Mouse (Mus musculus) liver, adult 2 months (tissue): ENCODE measurements around the gene Cldnd1. TPM values are rescaled to one million over a fixed set of nuclear protein-coding genes. Genes with fewer than 3 reads are reported as not detected.

Source experiments
- DNase-seq: peaks from one replicate; pipeline ENCODE4 v3.0.0-alpha.2; 2011; ENCODE audit warnings: low read depth, low spot score; ENCODE audit errors: extremely low read depth
- H3K27ac ChIP-seq: fragments of 200-500 bp; replicated peaks from 2 replicates; pipeline ENCODE4 v1.5.1; 2012; ENCODE audit warnings: low read depth, mild to moderate bottlenecking, control low read depth, inconsistent platforms, low read length; ENCODE audit not compliant: insufficient read depth
- H3K27me3 ChIP-seq: fragments of 200-500 bp; 2 replicates; pipeline ENCODE4 v1.6.1; 2012; ENCODE audit warnings: mild to moderate bottlenecking, moderate library complexity, low read length, inconsistent platforms; ENCODE audit not compliant: control insufficient read depth, insufficient read depth
- H3K36me3 ChIP-seq: fragments of 200-500 bp; 2 replicates; pipeline ENCODE4 v1.6.1; 2012; ENCODE audit warnings: low read length, inconsistent platforms; ENCODE audit not compliant: control insufficient read depth, insufficient read depth
- H3K4me1 ChIP-seq: fragments of 200-500 bp; 2 replicates; pipeline ENCODE4 v1.6.1; 2011; ENCODE audit warnings: low read length; ENCODE audit not compliant: control insufficient read depth, insufficient read depth
- H3K4me3 ChIP-seq: fragments of 200-500 bp; 2 replicates; pipeline ENCODE4 v1.5.1; 2011; ENCODE audit warnings: low read depth, mild to moderate bottlenecking, control low read depth, low read length, moderate library complexity; ENCODE audit not compliant: insufficient read depth
- H3K79me2 ChIP-seq: fragments of 200-500 bp; 2 replicates; pipeline ENCODE4 v1.6.1; 2012; ENCODE audit warnings: inconsistent platforms, mild to moderate bottlenecking, low read length, moderate library complexity; ENCODE audit not compliant: control insufficient read depth, insufficient read depth
- H3K9ac ChIP-seq: fragments of 200-500 bp; 2 replicates; pipeline ENCODE4 v1.6.1; 2012; ENCODE audit warnings: low read depth, mild to moderate bottlenecking, control low read depth, inconsistent platforms, low read length
- CTCF ChIP-seq: fragments of 200-500 bp; IDR thresholded peaks from 2 replicates; pipeline ENCODE4 v1.5.1; 2011; ENCODE audit warnings: low read depth, low read length, control low read depth
- POLR2A ChIP-seq: fragments of 200-500 bp; IDR thresholded peaks from 2 replicates; pipeline ENCODE4 v1.6.1; 2011; ENCODE audit warnings: low read length, control low read depth; ENCODE audit not compliant: insufficient read depth; ENCODE audit errors: extremely low read depth
- whole genome bisulfite sequencing: fragments of 180-500 bp; shearing (Covaris S2); methylation state at CpG from one replicate; pipeline ENCODE4 v1.1.7; 2018; 5-methylcytosine and 5-hydroxymethylcytosine counted together
- polyA plus RNA-seq: library from polyadenylated mRNA; depleted of rRNA; stranded (reverse); fragments of >200 nt; gene quantifications from 2 replicates; pipeline ENCODE4 v1.2.3, GENCODE M21; 2012
- total RNA-seq: library from RNA; depleted of rRNA; stranded (reverse); fragments of >200 nt; gene quantifications from 2 replicates; pipeline ENCODE4 v1.2.3, GENCODE M21; 2014

Gene Cldnd1
- total and polyA plus RNA-seq, 2 experiments, result 8.4 to 32.3 TPM

GRCm38 (mm10) chr16:58712221-58712620 lies 15.5 kb upstream of the Cldnd1 start:
- H3K4me3 ChIP-seq, result 0 out of 2 replicates have a peak overlapping the region, but pooled peaks have one; percentile 11

DNA sequence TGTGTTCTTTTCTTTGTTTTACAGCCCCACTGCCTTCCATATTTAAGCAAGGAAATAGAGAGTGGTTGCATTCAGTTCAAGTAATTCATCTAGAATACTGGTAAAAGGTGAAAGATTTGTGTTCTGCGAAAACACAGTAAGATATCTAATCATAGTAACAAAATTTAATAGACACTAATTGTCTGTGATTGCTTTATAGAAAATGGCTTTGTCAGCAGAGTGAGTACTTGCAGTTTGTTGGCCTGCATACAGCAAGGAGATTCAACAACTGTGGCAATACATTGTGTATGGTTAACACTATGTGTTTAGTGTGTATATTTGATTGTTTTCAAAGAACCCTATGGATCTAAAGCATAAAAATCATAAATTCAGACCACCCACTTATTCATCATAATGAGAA lies 14.6 kb upstream of the Cldnd1 start:
- no peaks in the 10 kb centered on the region for H3K36me3 ChIP-seq
- no peaks in the 10 kb centered on the region for H3K4me1 ChIP-seq
- DNase-seq, result no peak
- no peak for TF ChIP-seq CTCF
- no peak for TF ChIP-seq POLR2A
- no peaks in the 10 kb centered on the region for H3K27me3 ChIP-seq
- H3K9ac ChIP-seq, result no peak overlapping the region
- no peaks in the 10 kb centered on the region for H3K79me2 ChIP-seq
- no peak overlapping the region for H3K4me3 ChIP-seq
- WGBS, result 95% methylated on average over 1 of the region's 1 CpGs
- H3K27ac ChIP-seq, result no peak overlapping the region

More at GRCm38 (mm10) chr16:58712221-58712620, 15.5 kb upstream of the Cldnd1 start:
- 68% methylated on average over 8 of the region's 8 CpGs for WGBS
- Histone ChIP-seq H3K4me1 (no peaks in the 10 kb centered on the region), H3K27ac (no peak overlapping the region), H3K79me2 (no peaks in the 10 kb centered on the region), H3K27me3 (no peaks in the 10 kb centered on the region), H3K36me3 (no peaks in the 10 kb centered on the region), H3K9ac (no peak overlapping the region)
- DNase-seq, result peak; percentile 13
- TF ChIP-seq POLR2A, result no peak
- TF ChIP-seq CTCF, result no peak

GRCm38 (mm10) chr16:58715018-58715417 lies 12.7 kb upstream of the Cldnd1 start:
- 80% methylated on average over 4 of the region's 4 CpGs for WGBS
- no peak for TF ChIP-seq POLR2A
- TF ChIP-seq CTCF, result no peak
- H3K27me3 ChIP-seq, result no peaks in the 10 kb centered on the region
- DNase-seq, result no peak
- H3K4me3 ChIP-seq, result no peak overlapping the region
- H3K36me3 ChIP-seq, result no peaks in the 10 kb centered on the region
- no peaks in the 10 kb centered on the region for H3K79me2 ChIP-seq
- no peak overlapping the region for H3K27ac ChIP-seq
- no peak overlapping the region for H3K9ac ChIP-seq
- H3K4me1 ChIP-seq, result no peaks in the 10 kb centered on the region

GRCm38 (mm10) chr16:58718666-58719120 lies 9.0 kb upstream of the Cldnd1 start, which contains the start of gene Gpr15:
Gpr15 (minus strand) TSS chr16:58719070.
- TF ChIP-seq POLR2A, result no peak
- WGBS, result 94% methylated on average over 7 of the region's 7 CpGs
- H3K27me3 ChIP-seq, result no peaks in the 10 kb centered on the region
- no peak within 1 kb of the TSS for H3K4me3 ChIP-seq
- H3K9ac ChIP-seq, result no peak within 1 kb of the TSS
- H3K4me1 ChIP-seq, result no peaks in the 10 kb centered on the region
- H3K36me3 ChIP-seq, result no peaks in the 10 kb centered on the region
- H3K79me2 ChIP-seq, result no peaks in the 10 kb centered on the region
- H3K27ac ChIP-seq, result no peak within 1 kb of the TSS
- DNase-seq, result no peak

DNA sequence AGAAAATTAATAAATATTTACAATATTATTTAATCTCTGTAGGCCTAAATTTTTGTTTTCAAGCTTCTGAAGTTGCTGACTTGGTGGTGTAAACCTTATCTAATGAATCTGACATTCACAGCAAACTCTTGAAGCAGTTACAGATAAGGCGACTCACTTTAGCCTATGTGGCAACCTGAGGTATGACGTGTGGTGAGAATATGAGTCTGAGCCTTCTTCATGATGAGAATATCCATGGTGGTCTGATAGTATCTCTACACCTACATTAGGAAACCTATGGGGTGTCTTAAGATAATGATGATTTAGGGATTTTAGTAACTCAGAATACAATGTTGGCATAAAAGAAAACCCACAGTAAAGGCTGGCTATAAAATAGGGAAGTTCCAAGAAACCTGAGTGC lies 5.4 kb upstream of the Cldnd1 start:
- Histone ChIP-seq H3K79me2 (no peaks in the 10 kb centered on the region), H3K27me3 (no peaks in the 10 kb centered on the region), H3K4me1 (no peaks in the 10 kb centered on the region), H3K27ac (no peak overlapping the region), H3K36me3 (no peaks in the 10 kb centered on the region), H3K9ac (no peak overlapping the region), H3K4me3 (no peak overlapping the region)
- no peak for DNase-seq
- no peak for TF ChIP-seq POLR2A
- TF ChIP-seq CTCF, result no peak
- 92% methylated on average over 2 of the region's 2 CpGs for WGBS

GRCm38 (mm10) chr16:58726680-58727476 lies 832 bp upstream of the Cldnd1 start:
- WGBS, result 78% methylated on average over 11 of the region's 11 CpGs
- no peak overlapping the region for H3K4me3 ChIP-seq

More at GRCm38 (mm10) chr16:58726680-58727476, 832 bp upstream of the Cldnd1 start:
- TF ChIP-seq CTCF (no peak), POLR2A (no peak)
- H3K27me3 ChIP-seq, result no peaks in the 10 kb centered on the region
- H3K4me1 ChIP-seq, result peaks cover 1% of the 10 kb centered on the region; the same call in 1 of the 2 replicates
- DNase-seq, result no peak
- no peak overlapping the region for H3K27ac ChIP-seq
- H3K36me3 ChIP-seq, result peaks cover 17% of the 10 kb centered on the region
- 0 out of 2 replicates have a peak, but pooled peaks cover 3% of the 10 kb centered on the region for H3K79me2 ChIP-seq
- H3K9ac ChIP-seq, result no peak overlapping the region
